Comparison of ENCODE assay signal across 11 mouse cellular contexts in genomic region chr6:30678482-30678881, GRCm38 (mm10). TPM values are rescaled to one million over a fixed set of nuclear protein-coding genes. Genes with fewer than 3 reads are reported as not detected.
A peak's percentile ranks its signal among the peaks of the same experiment; 100 is the strongest.
DNase-seq lines count a peak whose midpoint lies in the region; ATAC-seq and TF ChIP-seq lines count a peak whose summit lies in the region.
"Had no signal": no experiment of that assay in that cellular context is flagged by ENCODE, and none has a peak within 500 bp of the region (broad histone marks: within the 10 kb centered on the region; RNA-seq: fewer than 3 reads in every experiment).

No protein-coding gene starts in this region.

- no peaks in the 10 kb centered on the region for H3K27me3 ChIP-seq in hindbrain, embryonic 13.5 days
- no peaks in the 10 kb centered on the region for H3K27me3 ChIP-seq in midbrain, embryonic 16.5 days (ENCODE audit: control insufficient read depth, insufficient read depth, low read depth, low read length)
- no peaks in the 10 kb centered on the region for H3K27me3 ChIP-seq in stomach, postnatal 0 days (ENCODE audit: control insufficient read depth, insufficient read depth, low read length)

- no peak overlapping the region for H3K4me2 ChIP-seq in hindbrain, embryonic 13.5 days
- no peak overlapping the region for H3K4me2 ChIP-seq in midbrain, embryonic 16.5 days (ENCODE audit: low read length)
- H3K4me2 ChIP-seq in stomach, postnatal 0 days (replicated peaks; ENCODE audit: low read depth) = no peak overlapping the region

- peak; percentile 51 for DNase-seq in embryo, embryonic 10.5 days (ENCODE audit: low spot score)
- DNase-seq in embryo, embryonic 9.5 days (ENCODE audit: extremely low spot score) = no peak
- DNase-seq in cerebellum, postnatal 25 days = peak; percentile 59 to 69
- no peak for DNase-seq in kidney, adult 11 months
- DNase-seq in gastrocnemius, postnatal 36 days = no peak
- no peak for DNase-seq in stomach, postnatal 0 days (ENCODE audit: low spot score)
- DNase-seq: B cell, adult 2 months had no signal

- no peaks in the 10 kb centered on the region for H3K36me3 ChIP-seq in hindbrain, embryonic 13.5 days
- H3K36me3 ChIP-seq in midbrain, embryonic 16.5 days (ENCODE audit: control insufficient read depth, insufficient read depth, low read length) = no peaks in the 10 kb centered on the region
- H3K36me3 ChIP-seq in stomach, postnatal 0 days (ENCODE audit: control insufficient read depth, insufficient read depth, low read length) = no peaks in the 10 kb centered on the region

- TF ChIP-seq CTCF in stomach, postnatal 0 days (IDR thresholded peaks at IDR 0.05; ENCODE audit: low read depth) = no peak

- peak overlapping the region; percentile 81 for H3K27ac ChIP-seq in hindbrain, embryonic 13.5 days
- H3K27ac ChIP-seq in midbrain, embryonic 16.5 days (ENCODE audit: low read length) = peak overlapping the region; percentile 58
- H3K27ac ChIP-seq in stomach, postnatal 0 days (replicated peaks) = no peak overlapping the region

- ATAC-seq in hindbrain, embryonic 13.5 days (ENCODE audit: low FRiP score) = peak; percentile 64
- ATAC-seq in midbrain, embryonic 16.5 days = peak; percentile 84
- ATAC-seq in stomach, postnatal 0 days (ENCODE audit: low FRiP score, low TSS enrichment) = no peak

- H3K9me3 ChIP-seq in hindbrain, embryonic 13.5 days = no peaks in the 10 kb centered on the region
- no peaks in the 10 kb centered on the region for H3K9me3 ChIP-seq in midbrain, embryonic 16.5 days (replicated peaks; ENCODE audit: control insufficient read depth, low read length, poor library complexity, severe bottlenecking)
- no peaks in the 10 kb centered on the region for H3K9me3 ChIP-seq in stomach, postnatal 0 days (ENCODE audit: control insufficient read depth, low read length)

- H3K4me3 ChIP-seq in hindbrain, embryonic 13.5 days = no peak overlapping the region
- H3K4me3 ChIP-seq in midbrain, embryonic 16.5 days (ENCODE audit: low read depth, low read length) = no peak overlapping the region
- no peak overlapping the region for H3K4me3 ChIP-seq in stomach, postnatal 0 days (ENCODE audit: low read depth, low read length)

- intact Hi-C loops in gastrocnemius, postnatal 36 days (cut with DNase I) = loop anchor here (10.0 kb wide), 1 partner anchor 134 kb away; the partner anchor contains the start of gene Cpa2

- no peak for TF ChIP-seq EP300 in stomach, postnatal 0 days (optimal IDR thresholded peaks at IDR 0.05)

- 0 out of 2 replicates have a peak overlapping the region, but pooled peaks have one; percentile 29 for H3K9ac ChIP-seq in hindbrain, embryonic 13.5 days
- H3K9ac ChIP-seq in midbrain, embryonic 16.5 days (ENCODE audit: low read depth, low read length) = 0 out of 2 replicates have a peak overlapping the region, but pooled peaks have one; percentile 27
- H3K9ac ChIP-seq in stomach, postnatal 0 days (ENCODE audit: low read length) = no peak overlapping the region

- H3K4me1 ChIP-seq in hindbrain, embryonic 13.5 days (replicated peaks) = peaks cover 61% of the 10 kb centered on the region
- H3K4me1 ChIP-seq in midbrain, embryonic 16.5 days (ENCODE audit: control insufficient read depth, insufficient read depth, low read length) = peaks cover 37% of the 10 kb centered on the region
- peaks cover 5% of the 10 kb centered on the region; the same call in 1 of the 2 replicates for H3K4me1 ChIP-seq in stomach, postnatal 0 days (replicated peaks; ENCODE audit: control insufficient read depth, insufficient read depth)

- WGBS in hindbrain, embryonic 13.5 days = 31% methylated on average over 6 of the region's 6 CpGs
- WGBS in midbrain, embryonic 16.5 days = 19% methylated on average over 6 of the region's 6 CpGs
- WGBS in stomach, postnatal 0 days = 86% methylated on average over 6 of the region's 6 CpGs

RNA-seq across cellular contexts. Expression of gene Cep41, which starts 15.1 kb away (rescaled TPM):
- 13.3 and 14.2 TPM in 2 replicates for polyA plus RNA-seq in hindbrain, embryonic 13.5 days (2015; fragmentation: Nextera tagmentation; extraction: Ambion mirVana)
- polyA plus RNA-seq in midbrain, embryonic 16.5 days (2015; fragmentation: Nextera tagmentation; extraction: Ambion mirVana) = 13.2 and 17.1 TPM in 2 replicates
- under 1 TPM; 0.47 to 0.79 TPM for total RNA-seq in gastrocnemius, postnatal 36 days (2021)
- 4.0 and 4.7 TPM in 2 replicates for polyA plus RNA-seq in stomach, postnatal 0 days (2015; fragmentation: Nextera tagmentation; extraction: Ambion mirVana)

RNA-seq across cellular contexts. Expression of gene Cpa1, which starts 39.5 kb away (rescaled TPM):
- polyA plus RNA-seq in hindbrain, embryonic 13.5 days (2015; fragmentation: Nextera tagmentation; extraction: Ambion mirVana) = 0.71 and 1.1 TPM in 2 replicates
- 0.90 and 0.91 TPM in 2 replicates for polyA plus RNA-seq in midbrain, embryonic 16.5 days (2015; fragmentation: Nextera tagmentation; extraction: Ambion mirVana)
- not detected for total RNA-seq in gastrocnemius, postnatal 36 days (2021)
- 1.3 and 1.5 TPM in 2 replicates for polyA plus RNA-seq in stomach, postnatal 0 days (2015; fragmentation: Nextera tagmentation; extraction: Ambion mirVana)
- total RNA-seq: gastrocnemius, adult 8-10 months; monocyte, adult 5-6 weeks had no signal

RNA-seq across cellular contexts. Expression of gene Mest, which starts 44.9 kb away (rescaled TPM):
- 367 and 379 TPM in 2 replicates for polyA plus RNA-seq in hindbrain, embryonic 13.5 days (2015; fragmentation: Nextera tagmentation; extraction: Ambion mirVana)
- 268 and 368 TPM in 2 replicates for polyA plus RNA-seq in midbrain, embryonic 16.5 days (2015; fragmentation: Nextera tagmentation; extraction: Ambion mirVana)
- total RNA-seq in gastrocnemius, postnatal 36 days (2021) = 1 to 10 TPM; 5.2 to 8.3 TPM
- polyA plus RNA-seq in stomach, postnatal 0 days (2015; fragmentation: Nextera tagmentation; extraction: Ambion mirVana) = 156 and 168 TPM in 2 replicates

Comparison
In these comparisons a context has a peak if more than half of its experiments do, and no peak if none do; other contexts are left out.
1. DNase-seq: peak in embryo, embryonic 10.5 days (single experiment) and cerebellum, postnatal 25 days (2 of 2); none in embryo, embryonic 9.5 days (single experiment), kidney, adult 11 months (single experiment), gastrocnemius, postnatal 36 days (0 of 2) and stomach, postnatal 0 days (single experiment).